Mouse (Mus musculus) thymus, adult 2 months (tissue): ENCODE measurements around the gene Cerk.

ENCODE experiments used
- CTCF ChIP-seq: fragments of 200-500 bp; IDR thresholded peaks from 2 replicates; pipeline ENCODE4 v1.5.1; 2012; ENCODE audit warnings: mild to moderate bottlenecking, control low read depth, low read length, moderate library complexity, borderline replicate concordance; ENCODE audit not compliant: control insufficient read depth, poor library complexity, insufficient read depth; ENCODE audit errors: extremely low read depth
- POLR2A ChIP-seq: fragments of 200-500 bp; IDR thresholded peaks from 2 replicates; pipeline ENCODE4 v1.6.1; 2012; ENCODE audit warnings: mild to moderate bottlenecking, low read length, control low read depth, moderate library complexity; ENCODE audit not compliant: control insufficient read depth, poor library complexity, insufficient read depth; ENCODE audit errors: extremely low read depth

DNA sequence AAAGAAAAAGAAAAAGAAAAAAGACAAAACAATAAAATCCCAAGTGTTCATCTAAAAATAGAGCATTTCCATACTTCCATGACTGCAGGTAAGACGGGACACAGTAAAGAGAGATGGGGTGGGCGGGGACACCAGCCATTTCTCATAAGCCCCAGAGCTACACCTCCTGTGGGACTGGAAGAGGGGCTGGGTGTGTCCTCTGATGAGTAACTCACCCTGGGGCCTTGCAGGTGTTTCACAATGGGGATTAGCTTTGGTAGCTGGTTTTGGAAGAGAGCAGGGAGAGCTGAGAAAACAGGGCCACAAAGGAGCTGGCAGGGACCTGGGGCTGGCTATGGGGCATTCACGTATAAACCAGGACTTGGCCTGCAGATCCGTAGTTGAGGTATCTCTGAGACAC is 35.3 kb downstream of the Cerk start:
- TF ChIP-seq CTCF (no peak), POLR2A (no peak)
